Mouse (Mus musculus): Measurements from ENCODE around the gene Mpo. TPM values are rescaled to one million over a fixed set of nuclear protein-coding genes. Genes with fewer than 3 reads are reported as not detected.
A peak's percentile ranks its signal among the peaks of the same experiment; 100 is the strongest.

Gene Mpo
- polyA plus RNA-seq, 1 experiment from 2014 or later, result 3.6 TPM

GRCm38 (mm10) chr11:87808236-87808635 lies 14.9 kb downstream of the Mpo start:
- no peak for ATAC-seq (replicated peaks; ENCODE audit: low FRiP score)
- Histone ChIP-seq H3K4me2 (ENCODE audit: low read depth, low read length, severe bottlenecking) (no peak overlapping the region), H3K36me3 (ENCODE audit: control insufficient read depth, insufficient read depth, low read length) (no peaks in the 10 kb centered on the region), H3K9me3 (ENCODE audit: control insufficient read depth, low read length) (no peaks in the 10 kb centered on the region), H3K4me1 (replicated peaks; ENCODE audit: control insufficient read depth, insufficient read depth, low read length) (no peaks in the 10 kb centered on the region), H3K27ac (ENCODE audit: low read depth, low read length) (no peak overlapping the region), H3K27me3 (ENCODE audit: control insufficient read depth, insufficient read depth, low read length) (no peaks in the 10 kb centered on the region), H3K4me3 (ENCODE audit: low read depth, low read length) (no peak overlapping the region), H3K9ac (ENCODE audit: low read length) (no peak overlapping the region)
- WGBS, result 90% methylated on average over 7 of the region's 7 CpGs
- no peak for DNase-seq (ENCODE audit: low spot score)

DNA sequence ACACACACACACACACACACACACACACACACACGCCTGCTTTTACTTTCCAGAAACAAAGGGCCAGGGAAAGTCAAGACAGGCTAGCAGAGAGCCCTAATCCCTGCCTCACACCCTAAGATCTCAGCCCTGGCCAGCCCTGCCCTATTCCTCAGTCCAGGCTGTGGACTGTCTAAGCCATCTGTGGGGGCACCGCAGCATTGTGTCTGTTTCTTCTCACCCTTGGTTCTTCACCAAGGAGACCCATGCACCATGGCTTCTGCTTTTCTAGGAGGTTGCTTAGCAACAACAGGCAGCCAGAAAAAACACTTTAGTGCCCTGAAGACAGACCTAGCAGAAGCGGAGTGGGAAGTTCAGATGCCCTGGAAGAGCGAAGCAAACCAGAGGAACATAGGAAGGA lies 18.0 kb downstream of the Mpo start:
- H3K36me3 ChIP-seq (ENCODE audit: control insufficient read depth, insufficient read depth, low read length), result no peaks in the 10 kb centered on the region
- H3K4me2 ChIP-seq (ENCODE audit: low read depth, low read length, severe bottlenecking), result no peak overlapping the region
- no peaks in the 10 kb centered on the region for H3K27me3 ChIP-seq (ENCODE audit: control insufficient read depth, insufficient read depth, low read length)
- no peak overlapping the region for H3K9ac ChIP-seq (ENCODE audit: low read length)
- 75% methylated on average over 4 of the region's 4 CpGs for WGBS
- no peak overlapping the region for H3K4me3 ChIP-seq (ENCODE audit: low read depth, low read length)
- DNase-seq (ENCODE audit: low spot score) (no peak), ATAC-seq (replicated peaks; ENCODE audit: low FRiP score) (no peak)
- no peaks in the 10 kb centered on the region for H3K4me1 ChIP-seq (replicated peaks; ENCODE audit: control insufficient read depth, insufficient read depth, low read length)
- no peak overlapping the region for H3K27ac ChIP-seq (ENCODE audit: low read depth, low read length)
- H3K9me3 ChIP-seq (ENCODE audit: control insufficient read depth, low read length), result no peaks in the 10 kb centered on the region

GRCm38 (mm10) chr11:87814831-87815230 lies 21.4 kb downstream of the Mpo start:
- Histone ChIP-seq H3K27me3 (ENCODE audit: control insufficient read depth, insufficient read depth, low read length) (no peaks in the 10 kb centered on the region; the same call in 1 of the 2 replicates), H3K27ac (ENCODE audit: low read depth, low read length) (no peak overlapping the region), H3K4me1 (replicated peaks; ENCODE audit: control insufficient read depth, insufficient read depth, low read length) (peaks cover 3% of the 10 kb centered on the region; the same call in 1 of the 2 replicates), H3K4me3 (ENCODE audit: low read depth, low read length) (no peak overlapping the region), H3K4me2 (ENCODE audit: low read depth, low read length, severe bottlenecking) (no peak overlapping the region), H3K9ac (ENCODE audit: low read length) (no peak overlapping the region), H3K9me3 (ENCODE audit: control insufficient read depth, low read length) (no peaks in the 10 kb centered on the region), H3K36me3 (ENCODE audit: control insufficient read depth, insufficient read depth, low read length) (no peaks in the 10 kb centered on the region)
- DNase-seq (ENCODE audit: low spot score) (no peak), ATAC-seq (replicated peaks; ENCODE audit: low FRiP score) (no peak)
- 76% methylated on average over 8 of the region's 8 CpGs for WGBS

DNA sequence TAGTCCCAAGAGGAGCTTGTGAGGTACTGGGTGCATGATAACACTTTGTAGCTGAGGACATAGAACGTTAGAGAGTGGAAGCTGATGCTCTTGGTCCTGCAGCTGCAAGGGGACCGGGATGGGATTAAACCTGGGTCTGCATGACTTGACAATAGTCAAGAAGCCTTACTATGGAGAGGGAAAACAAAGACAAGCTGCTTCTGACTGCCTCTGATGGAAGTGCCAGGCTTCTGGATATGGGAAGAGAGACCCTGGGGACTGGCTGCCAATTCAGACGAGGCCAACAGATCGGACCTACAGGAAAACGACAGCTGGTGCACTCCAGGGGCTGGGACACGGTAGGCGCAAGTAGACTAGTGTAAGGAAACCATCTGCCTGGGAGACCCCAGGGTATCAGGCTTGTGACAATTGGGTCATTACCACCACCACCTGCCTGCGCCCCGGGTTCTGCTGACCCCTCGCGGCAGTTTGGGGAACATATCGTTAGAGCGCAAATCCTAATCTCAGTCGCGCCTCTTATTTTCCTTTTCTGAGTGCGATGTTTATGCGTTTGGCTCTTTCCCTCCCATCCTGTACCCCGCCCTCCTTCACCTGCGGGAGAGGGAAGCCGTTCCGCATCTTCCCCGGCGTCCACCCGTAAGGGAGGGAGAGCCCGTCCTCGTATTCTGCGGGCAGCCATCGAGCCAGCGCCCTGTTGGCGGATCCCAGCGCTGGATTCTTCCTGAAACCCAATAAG lies 23.5 kb downstream of the Mpo start:
- Histone ChIP-seq H3K4me1 (replicated peaks; ENCODE audit: control insufficient read depth, insufficient read depth, low read length) (peaks cover 3% of the 10 kb centered on the region; the same call in 1 of the 2 replicates), H3K4me2 (ENCODE audit: low read depth, low read length, severe bottlenecking) (peak overlapping the region; percentile 79), H3K27me3 (ENCODE audit: control insufficient read depth, insufficient read depth, low read length) (no peaks in the 10 kb centered on the region; the same call in 1 of the 2 replicates), H3K27ac (ENCODE audit: low read depth, low read length) (0 out of 2 replicates have a peak overlapping the region, but pooled peaks have one; percentile 25), H3K9ac (ENCODE audit: low read length) (peak overlapping the region; percentile 52; the same call in 1 of the 2 replicates), H3K4me3 (ENCODE audit: low read depth, low read length) (peak overlapping the region; percentile 36), H3K36me3 (ENCODE audit: control insufficient read depth, insufficient read depth, low read length) (no peaks in the 10 kb centered on the region), H3K9me3 (ENCODE audit: control insufficient read depth, low read length) (no peaks in the 10 kb centered on the region)
- WGBS, result 2% methylated on average over 31 of the region's 31 CpGs
- DNase-seq (ENCODE audit: low spot score) (peak; percentile 81), ATAC-seq (replicated peaks; ENCODE audit: low FRiP score) (peak; percentile 74)

GRCm38 (mm10) chr11:87817443-87817773 lies 24.0 kb downstream of the Mpo start:
- DNase-seq (ENCODE audit: low spot score) (no peak), ATAC-seq (replicated peaks; ENCODE audit: low FRiP score) (no peak)
- Histone ChIP-seq H3K4me1 (replicated peaks; ENCODE audit: control insufficient read depth, insufficient read depth, low read length) (peaks cover 3% of the 10 kb centered on the region; the same call in 1 of the 2 replicates), H3K9me3 (ENCODE audit: control insufficient read depth, low read length) (no peaks in the 10 kb centered on the region), H3K27me3 (ENCODE audit: control insufficient read depth, insufficient read depth, low read length) (no peaks in the 10 kb centered on the region; the same call in 1 of the 2 replicates), H3K9ac (ENCODE audit: low read length) (peak overlapping the region; percentile 52; the same call in 1 of the 2 replicates), H3K4me3 (ENCODE audit: low read depth, low read length) (peak overlapping the region; percentile 36), H3K4me2 (ENCODE audit: low read depth, low read length, severe bottlenecking) (peak overlapping the region; percentile 79), H3K36me3 (ENCODE audit: control insufficient read depth, insufficient read depth, low read length) (no peaks in the 10 kb centered on the region), H3K27ac (ENCODE audit: low read depth, low read length) (no peak overlapping the region)
- WGBS, result 35% methylated on average over 4 of the region's 4 CpGs

- Histone ChIP-seq H3K36me3 (ENCODE audit: control insufficient read depth, insufficient read depth, low read length) (no peaks in the 10 kb centered on the region), H3K4me2 (ENCODE audit: low read depth, low read length, severe bottlenecking) (no peak overlapping the region), H3K27ac (ENCODE audit: low read depth, low read length) (no peak overlapping the region), H3K27me3 (ENCODE audit: control insufficient read depth, insufficient read depth, low read length) (no peaks in the 10 kb centered on the region; the same call in 1 of the 2 replicates), H3K4me1 (replicated peaks; ENCODE audit: control insufficient read depth, insufficient read depth, low read length) (peaks cover 3% of the 10 kb centered on the region; the same call in 1 of the 2 replicates), H3K4me3 (ENCODE audit: low read depth, low read length) (no peak overlapping the region), H3K9me3 (ENCODE audit: control insufficient read depth, low read length) (no peaks in the 10 kb centered on the region), H3K9ac (ENCODE audit: low read length) (no peak overlapping the region)
- ATAC-seq (replicated peaks; ENCODE audit: low FRiP score) (no peak), DNase-seq (ENCODE audit: low spot score) (no peak)
- whole genome bisulfite sequencing, result 38% methylated on average over 5 of the region's 5 CpGs
Measured at GRCm38 (mm10) chr11:87821502-87821901, 28.1 kb downstream of the Mpo start.

GRCm38 (mm10) chr11:87828239-87828900 lies 35.0 kb downstream of the Mpo start, which contains the start of gene Lpo:
TSS of gene Lpo (minus strand) at chr11:87828289.
- no peak within 1 kb of the TSS for H3K4me3 ChIP-seq (ENCODE audit: low read depth, low read length)
- no peak within 1 kb of the TSS for H3K4me2 ChIP-seq (ENCODE audit: low read depth, low read length, severe bottlenecking)
- H3K27ac ChIP-seq (ENCODE audit: low read depth, low read length), result no peak within 1 kb of the TSS
- no peaks in the 10 kb centered on the region for H3K4me1 ChIP-seq (replicated peaks; ENCODE audit: control insufficient read depth, insufficient read depth, low read length)
- DNase-seq (ENCODE audit: low spot score), result no peak
- ATAC-seq (replicated peaks; ENCODE audit: low FRiP score), result no peak
- 51% methylated on average over 10 of the region's 10 CpGs for WGBS
- H3K9me3 ChIP-seq (ENCODE audit: control insufficient read depth, low read length), result no peaks in the 10 kb centered on the region
- H3K36me3 ChIP-seq (ENCODE audit: control insufficient read depth, insufficient read depth, low read length), result no peaks in the 10 kb centered on the region
- no peak within 1 kb of the TSS for H3K9ac ChIP-seq (ENCODE audit: low read length)
- H3K27me3 ChIP-seq (ENCODE audit: control insufficient read depth, insufficient read depth, low read length), result no peaks in the 10 kb centered on the region

DNA sequence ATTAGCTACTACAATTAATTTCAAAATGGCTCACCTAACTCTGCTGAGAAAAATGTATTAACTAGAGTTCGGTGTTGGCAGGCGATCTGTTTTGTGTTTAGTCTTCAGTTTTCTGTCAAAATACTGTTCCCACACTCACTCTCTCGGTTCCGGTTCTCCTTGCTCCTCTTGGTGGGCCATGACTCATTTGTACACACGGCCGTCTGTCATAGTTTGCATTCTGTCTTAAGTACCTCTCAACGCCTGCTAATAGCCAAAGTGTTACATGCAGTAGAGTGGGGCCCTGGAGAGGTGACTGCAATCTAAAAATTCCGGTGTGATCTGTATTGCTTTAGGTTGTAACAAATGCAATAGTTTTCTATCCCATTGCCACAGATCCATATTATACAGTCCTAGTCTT lies 47.3 kb downstream of the Mpo start:
- Histone ChIP-seq H3K36me3 (ENCODE audit: control insufficient read depth, insufficient read depth, low read length) (no peaks in the 10 kb centered on the region), H3K27me3 (ENCODE audit: control insufficient read depth, insufficient read depth, low read length) (no peaks in the 10 kb centered on the region), H3K4me3 (ENCODE audit: low read depth, low read length) (no peak overlapping the region), H3K4me1 (replicated peaks; ENCODE audit: control insufficient read depth, insufficient read depth, low read length) (no peaks in the 10 kb centered on the region), H3K9me3 (ENCODE audit: control insufficient read depth, low read length) (no peaks in the 10 kb centered on the region), H3K27ac (ENCODE audit: low read depth, low read length) (no peak overlapping the region), H3K9ac (ENCODE audit: low read length) (no peak overlapping the region), H3K4me2 (ENCODE audit: low read depth, low read length, severe bottlenecking) (no peak overlapping the region)
- 85% methylated on average over 8 of the region's 8 CpGs for WGBS
- DNase-seq (ENCODE audit: low spot score) (no peak), ATAC-seq (replicated peaks; ENCODE audit: low FRiP score) (no peak)

All from forebrain, embryonic 11.5 days (tissue).